Mouse (Mus musculus) midbrain, embryonic 10.5 days (tissue): ENCODE measurements around the gene Rab5c. TPM values are rescaled to one million over a fixed set of nuclear protein-coding genes. Genes with fewer than 3 reads are reported as not detected.

Source experiments
- DNase-seq: peaks from one replicate; pipeline ENCODE4 v3.0.0-alpha.2; 2017; ENCODE audit warnings: low spot score
- H3K27ac ChIP-seq: fragments of 300-500 bp; sonication (generic); replicated peaks from 2 replicates; pipeline ENCODE4 v1.5.1; 2016; ENCODE audit warnings: mild to moderate bottlenecking
- H3K27me3 ChIP-seq: fragments of 300-500 bp; sonication (generic); 2 replicates; pipeline ENCODE4 v1.6.1; 2016; ENCODE audit warnings: low read depth, mild to moderate bottlenecking; ENCODE audit not compliant: poor library complexity, severe bottlenecking
- H3K36me3 ChIP-seq: fragments of 300-500 bp; sonication (generic); 2 replicates; pipeline ENCODE4 v1.6.1; 2016; ENCODE audit warnings: mild to moderate bottlenecking, moderate library complexity
- H3K4me1 ChIP-seq: fragments of 300-500 bp; sonication (generic); 2 replicates; pipeline ENCODE4 v1.6.1; 2016
- H3K4me3 ChIP-seq: fragments of 300-500 bp; sonication (generic); 2 replicates; pipeline ENCODE4 v1.5.1; 2016; ENCODE audit warnings: mild to moderate bottlenecking, moderate library complexity
- H3K9me3 ChIP-seq: fragments of 300-500 bp; sonication (generic); replicated peaks from 2 replicates; pipeline ENCODE4 v1.6.1; 2016; ENCODE audit warnings: mild to moderate bottlenecking
- WGBS: fragments of 180-500 bp; shearing (Covaris S2); methylation state at CpG from one replicate; pipeline ENCODE4 v1.1.7; 2016; 5-methylcytosine and 5-hydroxymethylcytosine counted together
- polyA plus RNA-seq: library from polyadenylated mRNA; unstranded; fragments of >200 nt; fragmentation: Nextera tagmentation; extraction: Ambion mirVana; gene quantifications from 2 replicates; pipeline ENCODE4 v1.2.1, GENCODE M21; 2016

Gene Rab5c
- polyA plus RNA-seq, 1 experiment from 2014 or later = 14.8 TPM

GRCm38 (mm10) chr11:100713735-100714533 is 24.1 kb downstream of the Rab5c start, which contains the start of gene Hspb9:
Gene Hspb9 (plus strand): TSS chr11:100713850.
- WGBS = 2% methylated on average over 38 of the region's 38 CpGs
- H3K27ac ChIP-seq = peak within 1 kb of the TSS; percentile 98
- H3K27me3 ChIP-seq = no peaks in the 10 kb centered on the region
- H3K36me3 ChIP-seq = peaks cover 61% of the 10 kb centered on the region
- peak within 1 kb of the TSS; percentile 91 for H3K4me3 ChIP-seq
- H3K9me3 ChIP-seq = no peaks in the 10 kb centered on the region
- H3K4me1 ChIP-seq = peaks cover 50% of the 10 kb centered on the region
- DNase-seq = peak; percentile 68

- peak overlapping the region; percentile 42 for H3K4me3 ChIP-seq
- DNase-seq = no peak
- WGBS = 52% methylated on average over 4 of the region's 4 CpGs
- H3K27ac ChIP-seq = peak overlapping the region; percentile 98
- H3K27me3 ChIP-seq = no peaks in the 10 kb centered on the region
- peaks cover 61% of the 10 kb centered on the region for H3K36me3 ChIP-seq
- H3K9me3 ChIP-seq = no peaks in the 10 kb centered on the region
- H3K4me1 ChIP-seq = peaks cover 50% of the 10 kb centered on the region
These were observed 24.8 kb downstream of the Rab5c start for GRCm38 (mm10) chr11:100713174-100713573.

GRCm38 (mm10) chr11:100711783-100712615 is 26.0 kb downstream of the Rab5c start, which contains the start of gene Kat2a:
Gene Kat2a (minus strand): TSS chr11:100712465.
- peak; percentile 81 for DNase-seq
- WGBS = 3% methylated on average over 48 of the region's 48 CpGs
- H3K4me1 ChIP-seq = peaks cover 50% of the 10 kb centered on the region

GRCm38 (mm10) chr11:100710977-100711376 is 27.0 kb downstream of the Rab5c start:
- no peak overlapping the region for H3K27ac ChIP-seq
- peaks cover 61% of the 10 kb centered on the region for H3K36me3 ChIP-seq
- peak overlapping the region; percentile 91; the same call in 1 of the 2 replicates for H3K4me3 ChIP-seq
- H3K27me3 ChIP-seq = no peaks in the 10 kb centered on the region
- no peak for DNase-seq
- H3K4me1 ChIP-seq = peaks cover 50% of the 10 kb centered on the region
- WGBS = 94% methylated on average over 4 of the region's 4 CpGs
- H3K9me3 ChIP-seq = no peaks in the 10 kb centered on the region

More at GRCm38 (mm10) chr11:100711783-100712615, 26.0 kb downstream of the Rab5c start, which contains the start of gene Kat2a:
- H3K9me3 ChIP-seq = no peaks in the 10 kb centered on the region
- peak within 1 kb of the TSS; percentile 91 for H3K4me3 ChIP-seq
- H3K27me3 ChIP-seq = no peaks in the 10 kb centered on the region
- H3K27ac ChIP-seq = peak within 1 kb of the TSS; percentile 98
- H3K36me3 ChIP-seq = peaks cover 61% of the 10 kb centered on the region

GRCm38 (mm10) chr11:100710528-100710927 is 27.5 kb downstream of the Rab5c start:
- 97% methylated on average over 15 of the region's 15 CpGs for WGBS

GRCm38 (mm10) chr11:100709201-100709810 is 28.7 kb downstream of the Rab5c start:
- no peak overlapping the region for H3K4me3 ChIP-seq
- DNase-seq = no peak
- no peaks in the 10 kb centered on the region for H3K9me3 ChIP-seq
- H3K36me3 ChIP-seq = peaks cover 66% of the 10 kb centered on the region
- H3K27ac ChIP-seq = no peak overlapping the region
- 94% methylated on average over 9 of the region's 9 CpGs for WGBS
- no peaks in the 10 kb centered on the region for H3K27me3 ChIP-seq
- H3K4me1 ChIP-seq = peaks cover 45% of the 10 kb centered on the region

More at GRCm38 (mm10) chr11:100710528-100710927, 27.5 kb downstream of the Rab5c start:
- Histone ChIP-seq H3K36me3 (peaks cover 61% of the 10 kb centered on the region), H3K27me3 (no peaks in the 10 kb centered on the region), H3K4me3 (peak overlapping the region; percentile 91; the same call in 1 of the 2 replicates), H3K27ac (no peak overlapping the region), H3K9me3 (no peaks in the 10 kb centered on the region), H3K4me1 (peaks cover 50% of the 10 kb centered on the region)
- DNase-seq = no peak

GRCm38 (mm10) chr11:100705095-100705747 is 32.8 kb downstream of the Rab5c start:
- H3K36me3 ChIP-seq = peaks cover 60% of the 10 kb centered on the region

GRCm38 (mm10) chr11:100703851-100704531 is 34.0 kb downstream of the Rab5c start, which contains the start of gene Dhx58:
Gene Dhx58 (minus strand): TSS chr11:100704271.
- Histone ChIP-seq H3K27me3 (peaks cover 14% of the 10 kb centered on the region), H3K36me3 (peaks cover 48% of the 10 kb centered on the region), H3K4me3 (0 out of 2 replicates have a peak within 1 kb of the TSS, but pooled peaks have one; percentile 9), H3K27ac (no peak within 1 kb of the TSS), H3K4me1 (peaks cover 28% of the 10 kb centered on the region), H3K9me3 (no peaks in the 10 kb centered on the region)
- WGBS = 75% methylated on average over 7 of the region's 7 CpGs
- DNase-seq = no peak

More at GRCm38 (mm10) chr11:100705095-100705747, 32.8 kb downstream of the Rab5c start:
- Histone ChIP-seq H3K27ac (no peak overlapping the region), H3K4me1 (peaks cover 28% of the 10 kb centered on the region), H3K4me3 (0 out of 2 replicates have a peak overlapping the region, but pooled peaks have one; percentile 9), H3K27me3 (peaks cover 14% of the 10 kb centered on the region), H3K9me3 (no peaks in the 10 kb centered on the region)
- WGBS = 92% methylated on average over 23 of the region's 23 CpGs
- no peak for DNase-seq

- H3K4me1 ChIP-seq = peaks cover 28% of the 10 kb centered on the region
- H3K27ac ChIP-seq = no peak overlapping the region
- no peaks in the 10 kb centered on the region for H3K9me3 ChIP-seq
- peaks cover 14% of the 10 kb centered on the region for H3K27me3 ChIP-seq
- H3K36me3 ChIP-seq = peaks cover 42% of the 10 kb centered on the region
- 71% methylated on average over 11 of the region's 11 CpGs for WGBS
- DNase-seq = no peak
- no peak overlapping the region for H3K4me3 ChIP-seq
These were observed 34.6 kb downstream of the Rab5c start for GRCm38 (mm10) chr11:100703366-100703765.

GRCm38 (mm10) chr11:100702906-100703305 is 35.1 kb downstream of the Rab5c start:
- H3K4me3 ChIP-seq = no peak overlapping the region
- H3K9me3 ChIP-seq = no peaks in the 10 kb centered on the region
- peaks cover 14% of the 10 kb centered on the region for H3K27me3 ChIP-seq
- WGBS = 51% methylated on average over 7 of the region's 7 CpGs
- peaks cover 37% of the 10 kb centered on the region for H3K36me3 ChIP-seq
- peaks cover 28% of the 10 kb centered on the region for H3K4me1 ChIP-seq
- DNase-seq = no peak
- no peak overlapping the region for H3K27ac ChIP-seq

GRCm38 (mm10) chr11:100702081-100702851 is 35.7 kb downstream of the Rab5c start:
- 40% methylated on average over 19 of the region's 19 CpGs for WGBS
- H3K27ac ChIP-seq = no peak overlapping the region
- no peaks in the 10 kb centered on the region for H3K9me3 ChIP-seq
- peaks cover 31% of the 10 kb centered on the region for H3K36me3 ChIP-seq
- H3K27me3 ChIP-seq = peaks cover 14% of the 10 kb centered on the region
- peak; percentile 66 for DNase-seq
- H3K4me1 ChIP-seq = peaks cover 28% of the 10 kb centered on the region
- no peak overlapping the region for H3K4me3 ChIP-seq
